Mouse (Mus musculus): ENCODE results near the gene Veph1.

Veph1 gene

DNA sequence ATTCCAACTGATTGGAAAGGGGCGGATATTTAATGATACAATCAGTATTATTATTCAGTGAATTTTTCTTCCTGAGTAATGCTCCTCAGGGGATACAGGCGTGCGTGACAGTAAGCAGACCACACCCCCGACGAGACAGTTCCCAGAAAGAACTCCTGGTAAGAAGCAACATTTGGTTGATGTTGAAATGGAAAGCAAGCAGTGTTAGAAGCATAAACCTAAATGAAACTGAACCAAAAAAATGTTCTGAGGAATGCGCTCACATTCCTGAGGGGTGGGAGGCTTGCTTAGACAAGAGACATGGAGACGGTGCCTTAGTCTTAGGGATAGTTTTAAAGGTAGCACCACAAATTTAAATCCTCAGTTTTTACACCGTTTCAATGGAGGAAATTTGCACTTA, 80.9 kb downstream of the Veph1 start:
- Histone ChIP-seq H3K27me3 (ENCODE audit: insufficient read depth, low read length) (peaks cover 24% of the 10 kb centered on the region), H3K4me3 (replicated peaks; ENCODE audit: low read length) (no peak overlapping the region), H3K9me3 (ENCODE audit: low read length) (no peaks in the 10 kb centered on the region), H3K4me1 (replicated peaks; ENCODE audit: low read depth, low read length) (0 out of 2 replicates have a peak, but pooled peaks cover 7% of the 10 kb centered on the region), H3K36me3 (ENCODE audit: insufficient read depth, low read length) (no peaks in the 10 kb centered on the region)
- TF ChIP-seq POU5F1 (IDR thresholded peaks at IDR 0.05; ENCODE audit: borderline replicate concordance, low read length) = no peak
- TF ChIP-seq CTCF (conservative IDR thresholded peaks at IDR 0.05; ENCODE audit: low read length) = no peak
- TF ChIP-seq NANOG (IDR thresholded peaks at IDR 0.05; ENCODE audit: borderline replicate concordance, low read length) = no peak

DNA sequence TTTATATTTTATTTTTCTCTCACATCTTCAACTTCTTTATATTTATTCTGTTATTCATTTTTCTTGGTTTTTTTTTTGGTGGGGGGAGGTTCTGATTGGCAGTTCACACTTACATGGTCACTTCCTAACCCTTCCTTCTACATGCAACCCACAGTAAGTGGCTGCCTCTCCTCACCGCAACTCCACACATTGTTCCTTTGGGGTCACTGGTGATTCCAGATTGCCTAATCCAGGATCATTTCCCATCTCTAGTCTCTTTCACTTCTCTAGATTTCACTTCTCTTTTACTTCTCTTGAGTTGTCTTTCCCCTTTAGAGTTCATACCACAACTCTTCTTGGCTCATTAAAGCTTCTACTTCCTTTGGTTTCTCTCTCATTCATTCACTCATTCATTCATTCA, 83.1 kb downstream of the Veph1 start:
- Histone ChIP-seq H3K4me1 (replicated peaks; ENCODE audit: low read depth, low read length) (no peaks in the 10 kb centered on the region), H3K27me3 (ENCODE audit: insufficient read depth, low read length) (peaks cover 6% of the 10 kb centered on the region), H3K4me3 (replicated peaks; ENCODE audit: low read length) (no peak overlapping the region), H3K36me3 (ENCODE audit: insufficient read depth, low read length) (no peaks in the 10 kb centered on the region), H3K9me3 (ENCODE audit: low read length) (no peaks in the 10 kb centered on the region)
- TF ChIP-seq NANOG (IDR thresholded peaks at IDR 0.05; ENCODE audit: borderline replicate concordance, low read length) (no peak), CTCF (conservative IDR thresholded peaks at IDR 0.05; ENCODE audit: low read length) (no peak), POU5F1 (IDR thresholded peaks at IDR 0.05; ENCODE audit: borderline replicate concordance, low read length) (no peak)

DNA sequence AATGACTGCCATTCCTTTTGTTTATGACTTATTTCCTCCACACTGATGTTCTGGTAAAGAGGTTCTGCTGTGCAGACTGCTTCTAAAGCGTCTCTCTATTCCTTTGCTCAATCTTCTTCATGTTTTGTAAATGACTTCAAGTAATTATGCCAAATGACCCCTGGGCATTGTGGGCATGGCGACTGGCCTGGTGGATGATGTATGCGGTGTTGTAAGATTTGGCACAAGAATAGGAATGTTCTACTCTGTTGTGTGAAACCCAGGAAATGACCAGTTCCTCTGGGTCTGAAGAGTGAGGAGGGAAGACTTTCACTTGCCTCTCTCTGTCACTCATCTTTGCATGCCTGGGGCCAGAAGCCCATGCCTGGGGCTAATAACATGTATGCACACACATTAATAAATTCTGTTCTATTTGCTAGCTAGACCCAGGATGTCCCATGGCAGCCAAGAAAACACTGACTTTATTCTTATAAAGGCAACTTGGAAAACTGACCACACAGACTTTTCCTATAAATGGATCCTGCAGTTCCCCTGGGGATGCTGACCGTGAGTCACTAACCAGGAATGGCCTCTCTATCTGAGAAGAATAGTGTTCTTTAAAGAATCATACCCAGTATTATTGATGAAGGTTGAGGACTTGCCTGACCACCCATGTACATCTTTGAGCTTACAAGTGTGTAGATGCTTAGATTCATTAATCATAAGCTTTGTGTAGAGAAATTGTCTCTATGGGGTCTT, 87.6 kb downstream of the Veph1 start:
- H3K4me1 ChIP-seq (replicated peaks; ENCODE audit: low read depth, low read length) = no peaks in the 10 kb centered on the region
- no peak overlapping the region for H3K4me3 ChIP-seq (replicated peaks; ENCODE audit: low read length)
- no peak for TF ChIP-seq CTCF (conservative IDR thresholded peaks at IDR 0.05; ENCODE audit: low read length)
- TF ChIP-seq NANOG (IDR thresholded peaks at IDR 0.05; ENCODE audit: borderline replicate concordance, low read length) = no peak
- TF ChIP-seq POU5F1 (IDR thresholded peaks at IDR 0.05; ENCODE audit: borderline replicate concordance, low read length) = no peak
- H3K36me3 ChIP-seq (ENCODE audit: insufficient read depth, low read length) = no peaks in the 10 kb centered on the region
- no peaks in the 10 kb centered on the region for H3K9me3 ChIP-seq (ENCODE audit: low read length)
- no peaks in the 10 kb centered on the region for H3K27me3 ChIP-seq (ENCODE audit: insufficient read depth, low read length)

DNA sequence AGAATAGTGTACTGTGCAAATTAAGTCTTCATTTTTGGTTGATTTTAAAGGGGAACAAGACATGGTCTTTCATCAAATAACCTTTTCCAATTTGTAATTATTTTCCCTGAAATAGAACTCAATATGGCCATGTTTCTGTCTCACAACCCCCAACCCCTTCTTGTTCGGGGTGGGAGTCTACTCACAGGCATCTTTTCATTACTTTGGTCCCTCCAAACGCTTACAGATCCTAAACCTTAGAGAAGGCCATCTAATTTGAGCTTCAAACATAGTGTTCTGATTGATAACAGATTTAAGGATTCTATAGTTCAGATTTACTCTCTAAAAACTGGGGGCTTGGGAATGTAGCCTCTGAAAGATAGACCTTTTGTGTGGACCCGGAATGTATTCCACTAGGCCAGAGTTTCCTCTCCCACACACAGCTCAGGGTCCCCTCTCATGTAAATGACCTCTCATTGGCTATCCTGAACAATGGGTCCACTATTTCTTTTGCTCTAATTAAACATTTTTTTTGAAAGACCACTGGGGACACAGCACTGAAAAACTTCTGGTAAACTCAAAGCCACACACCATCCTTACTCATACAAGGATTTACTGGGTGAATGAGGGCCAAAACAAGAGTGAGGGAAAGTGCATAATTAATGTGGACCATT, 102.6 kb downstream of the Veph1 start:
- TF ChIP-seq POU5F1 (IDR thresholded peaks at IDR 0.05; ENCODE audit: borderline replicate concordance, low read length) = no peak
- no peak for TF ChIP-seq CTCF (conservative IDR thresholded peaks at IDR 0.05; ENCODE audit: low read length)
- TF ChIP-seq NANOG (IDR thresholded peaks at IDR 0.05; ENCODE audit: borderline replicate concordance, low read length) = no peak
- Histone ChIP-seq H3K36me3 (ENCODE audit: insufficient read depth, low read length) (no peaks in the 10 kb centered on the region), H3K27me3 (ENCODE audit: insufficient read depth, low read length) (no peaks in the 10 kb centered on the region), H3K9me3 (ENCODE audit: low read length) (no peaks in the 10 kb centered on the region), H3K4me1 (replicated peaks; ENCODE audit: low read depth, low read length) (no peaks in the 10 kb centered on the region), H3K4me3 (replicated peaks; ENCODE audit: low read length) (no peak overlapping the region)

DNA sequence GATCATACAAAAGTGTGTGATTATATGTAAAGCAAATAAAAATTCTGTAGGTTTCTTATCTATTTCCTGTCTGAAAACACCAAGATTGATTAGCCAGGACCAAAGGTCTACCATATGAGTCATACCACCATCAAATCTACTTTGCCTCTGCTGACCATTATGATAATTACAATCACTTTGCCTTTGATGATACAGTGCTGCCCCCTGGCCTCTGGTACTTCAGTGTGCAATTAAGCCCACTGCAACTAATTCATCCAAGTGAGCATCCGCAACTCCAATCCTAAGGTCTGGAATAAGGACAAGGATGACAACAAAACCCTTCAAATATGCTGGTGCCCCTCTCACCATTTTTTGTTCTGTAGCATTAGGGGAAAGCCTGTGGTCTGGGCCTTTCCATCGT, 117.0 kb downstream of the Veph1 start:
- H3K36me3 ChIP-seq (ENCODE audit: insufficient read depth, low read length) = no peaks in the 10 kb centered on the region
- H3K4me3 ChIP-seq (replicated peaks; ENCODE audit: low read length) = no peak overlapping the region
- no peaks in the 10 kb centered on the region for H3K9me3 ChIP-seq (ENCODE audit: low read length)
- H3K27me3 ChIP-seq (ENCODE audit: insufficient read depth, low read length) = no peaks in the 10 kb centered on the region
- TF ChIP-seq POU5F1 (IDR thresholded peaks at IDR 0.05; ENCODE audit: borderline replicate concordance, low read length) (no peak), CTCF (conservative IDR thresholded peaks at IDR 0.05; ENCODE audit: low read length) (0 out of 2 replicates have a peak, but pooled peaks have one; percentile 4), NANOG (IDR thresholded peaks at IDR 0.05; ENCODE audit: borderline replicate concordance, low read length) (no peak)
- H3K4me1 ChIP-seq (replicated peaks; ENCODE audit: low read depth, low read length) = no peaks in the 10 kb centered on the region

DNA sequence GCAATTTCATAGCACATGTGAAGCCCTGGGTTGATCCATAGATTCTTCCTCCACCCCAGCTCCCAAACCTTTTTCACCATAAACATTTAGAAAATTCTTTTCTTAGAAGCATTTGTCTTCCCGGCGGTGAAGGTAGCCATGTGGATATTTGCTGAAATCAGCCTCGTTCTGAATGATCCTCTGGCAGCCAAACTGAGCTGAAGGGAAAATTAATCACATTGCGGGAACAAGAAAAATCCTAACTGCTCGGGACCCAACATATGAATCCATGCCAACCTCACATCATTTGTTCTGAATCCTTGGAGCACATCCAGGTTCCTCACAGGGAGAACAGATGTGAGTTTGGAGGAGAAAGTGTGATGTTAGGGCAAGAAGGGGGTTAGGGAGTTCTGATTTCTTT, 123.7 kb downstream of the Veph1 start:
- no peaks in the 10 kb centered on the region for H3K27me3 ChIP-seq (ENCODE audit: insufficient read depth, low read length)
- H3K4me3 ChIP-seq (replicated peaks; ENCODE audit: low read length) = no peak overlapping the region
- no peaks in the 10 kb centered on the region for H3K4me1 ChIP-seq (replicated peaks; ENCODE audit: low read depth, low read length)
- TF ChIP-seq CTCF (conservative IDR thresholded peaks at IDR 0.05; ENCODE audit: low read length) (no peak), POU5F1 (IDR thresholded peaks at IDR 0.05; ENCODE audit: borderline replicate concordance, low read length) (no peak), NANOG (IDR thresholded peaks at IDR 0.05; ENCODE audit: borderline replicate concordance, low read length) (no peak)
- H3K9me3 ChIP-seq (ENCODE audit: low read length) = no peaks in the 10 kb centered on the region
- no peaks in the 10 kb centered on the region for H3K36me3 ChIP-seq (ENCODE audit: insufficient read depth, low read length)

DNA sequence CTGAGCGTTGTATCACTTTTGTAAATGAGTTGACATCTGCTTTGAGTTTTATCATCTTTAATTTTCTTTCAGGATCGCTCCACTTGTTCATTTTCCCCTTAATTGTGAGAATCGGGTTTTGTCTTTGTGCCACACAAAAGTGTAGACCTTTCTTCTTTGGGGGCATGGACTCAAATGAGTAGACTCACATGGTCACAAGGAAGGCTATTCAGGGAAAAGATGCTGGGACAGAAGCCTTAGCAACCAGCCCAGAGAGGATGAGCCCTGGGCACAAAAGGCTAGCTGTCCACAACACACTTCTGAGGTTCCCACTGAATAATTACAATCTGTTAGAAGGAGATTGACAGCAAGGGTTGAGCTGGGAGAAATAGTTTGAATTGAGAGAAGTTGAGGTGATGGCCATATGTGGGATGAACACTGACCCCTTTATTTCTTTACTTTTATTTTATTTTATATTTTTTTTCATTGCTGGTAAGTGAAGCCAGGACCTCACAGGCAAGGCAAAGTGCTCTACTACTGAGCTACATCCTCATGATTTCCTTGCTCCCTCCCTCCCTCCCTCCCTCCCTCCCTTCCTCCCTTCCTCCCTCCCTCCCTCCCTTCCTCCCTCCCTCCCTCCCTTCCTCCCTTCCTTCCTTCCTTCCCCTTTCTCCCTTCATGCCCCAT, 126.6 kb downstream of the Veph1 start:
- Histone ChIP-seq H3K36me3 (ENCODE audit: insufficient read depth, low read length) (no peaks in the 10 kb centered on the region), H3K9me3 (ENCODE audit: low read length) (no peaks in the 10 kb centered on the region), H3K27me3 (ENCODE audit: insufficient read depth, low read length) (no peaks in the 10 kb centered on the region), H3K4me3 (replicated peaks; ENCODE audit: low read length) (no peak overlapping the region), H3K4me1 (replicated peaks; ENCODE audit: low read depth, low read length) (no peaks in the 10 kb centered on the region)
- TF ChIP-seq CTCF (conservative IDR thresholded peaks at IDR 0.05; ENCODE audit: low read length) (no peak), NANOG (IDR thresholded peaks at IDR 0.05; ENCODE audit: borderline replicate concordance, low read length) (no peak), POU5F1 (IDR thresholded peaks at IDR 0.05; ENCODE audit: borderline replicate concordance, low read length) (no peak)

DNA sequence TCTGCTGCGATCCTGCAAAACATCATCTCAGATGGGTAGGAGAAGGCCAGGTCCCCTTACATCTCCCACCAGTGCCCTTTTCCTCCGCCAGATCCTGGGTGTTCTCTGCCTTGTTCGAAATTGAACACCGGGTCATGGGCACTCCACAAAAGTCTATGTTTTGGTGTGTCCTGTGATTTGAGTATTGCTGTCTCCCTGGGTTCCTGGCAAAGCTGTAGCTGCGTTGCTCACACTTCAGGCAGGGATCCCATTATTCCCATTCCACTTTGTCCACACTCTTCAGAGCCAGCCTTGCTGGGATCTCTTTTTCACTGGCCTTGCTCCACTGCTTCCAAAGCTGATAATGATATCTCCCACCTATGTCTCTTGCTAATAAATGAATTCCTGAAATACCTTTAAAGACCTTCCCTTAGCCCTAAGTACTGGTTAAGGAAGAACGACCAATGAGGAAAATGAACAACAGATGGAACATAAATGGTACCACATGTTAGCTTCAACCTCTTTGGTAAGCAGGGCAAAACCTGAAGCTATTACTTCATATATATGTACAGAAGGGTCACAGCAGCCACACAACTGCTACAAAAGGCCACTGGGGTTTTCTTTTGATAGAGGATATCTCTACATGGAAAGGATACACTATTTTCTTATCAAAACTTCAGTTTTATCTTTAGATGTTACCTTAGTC, 129.9 kb downstream of the Veph1 start:
- H3K4me1 ChIP-seq (replicated peaks; ENCODE audit: low read depth, low read length) = no peaks in the 10 kb centered on the region
- no peak overlapping the region for H3K4me3 ChIP-seq (replicated peaks; ENCODE audit: low read length)
- H3K36me3 ChIP-seq (ENCODE audit: insufficient read depth, low read length) = no peaks in the 10 kb centered on the region
- no peaks in the 10 kb centered on the region for H3K27me3 ChIP-seq (ENCODE audit: insufficient read depth, low read length)
- TF ChIP-seq POU5F1 (IDR thresholded peaks at IDR 0.05; ENCODE audit: borderline replicate concordance, low read length) (no peak), CTCF (conservative IDR thresholded peaks at IDR 0.05; ENCODE audit: low read length) (no peak), NANOG (IDR thresholded peaks at IDR 0.05; ENCODE audit: borderline replicate concordance, low read length) (no peak)
- peaks cover 12% of the 10 kb centered on the region; the same call in 1 of the 2 replicates for H3K9me3 ChIP-seq (ENCODE audit: low read length)

Measured in E14TG2a.4 (cell line).